Mouse (Mus musculus): ENCODE results near the gene Aloxe3.

DNA sequence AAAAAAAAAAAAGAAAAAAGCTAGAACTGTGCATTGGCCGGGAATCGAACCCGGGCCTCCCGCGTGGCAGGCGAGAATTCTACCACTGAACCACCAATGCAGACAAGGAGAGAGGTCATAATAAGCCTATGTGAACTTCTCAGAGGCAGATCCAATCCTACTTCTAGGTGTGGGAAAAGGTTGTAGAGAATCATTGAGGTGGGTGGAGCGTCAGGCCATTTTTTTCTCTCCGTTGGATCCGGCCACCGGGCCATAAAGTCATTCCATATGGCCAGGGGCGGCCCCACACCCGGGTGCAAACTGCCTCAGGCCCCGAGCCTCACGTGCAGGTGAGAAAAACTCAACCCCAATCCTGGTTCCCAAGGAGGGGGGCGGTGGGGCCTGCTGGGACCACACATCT, 6.9 kb upstream of the Aloxe3 start:
- TF ChIP-seq POLR2A (IDR thresholded peaks at IDR 0.05; ENCODE audit: borderline replicate concordance, control insufficient read depth, low read depth, low read length) (no peak; the same call in 1 of the 2 replicates), CTCF (IDR thresholded peaks at IDR 0.05; ENCODE audit: control insufficient read depth, insufficient read depth, low read length) (no peak)

All from bone marrow, adult 2 months (tissue).